Mouse (Mus musculus): ENCODE data around the gene Hist3h2a.
A peak's percentile ranks its signal among the peaks of the same experiment; 100 is the strongest.

Hist3h2a gene

GRCm38 (mm10) chr11:58995061-58995806 is 40.7 kb downstream of the Hist3h2a start:
- DNase-seq = no peak

GRCm38 (mm10) chr11:58995807-58996370 is 41.4 kb downstream of the Hist3h2a start:
- no peak for DNase-seq

GRCm38 (mm10) chr11:58997541-58997940 is 43.1 kb downstream of the Hist3h2a start:
- DNase-seq = no peak

GRCm38 (mm10) chr11:58999158-58999557 is 44.7 kb downstream of the Hist3h2a start:
- peak; percentile 27 to 44 for DNase-seq

- DNase-seq = no peak
Measured at GRCm38 (mm10) chr11:58999830-59000229, 45.3 kb downstream of the Hist3h2a start.

GRCm38 (mm10) chr11:59000635-59001034 is 46.1 kb downstream of the Hist3h2a start:
- no peak for DNase-seq

GRCm38 (mm10) chr11:59002327-59003079 is 48.0 kb downstream of the Hist3h2a start:
- no peak for DNase-seq
